Mouse (Mus musculus) liver, embryonic 14.5 days (tissue): ENCODE results near the gene Atp5e.

Source experiments
- CTCF ChIP-seq: IDR thresholded peaks from 2 replicates; pipeline ENCODE4 v1.5.1; 2016; ENCODE audit warnings: antibody characterized with exemption, low read depth, control low read depth
- EP300 ChIP-seq: IDR thresholded peaks from 2 replicates; pipeline ENCODE4 v1.6.1; 2016; ENCODE audit warnings: antibody characterized with exemption, low read depth

DNA sequence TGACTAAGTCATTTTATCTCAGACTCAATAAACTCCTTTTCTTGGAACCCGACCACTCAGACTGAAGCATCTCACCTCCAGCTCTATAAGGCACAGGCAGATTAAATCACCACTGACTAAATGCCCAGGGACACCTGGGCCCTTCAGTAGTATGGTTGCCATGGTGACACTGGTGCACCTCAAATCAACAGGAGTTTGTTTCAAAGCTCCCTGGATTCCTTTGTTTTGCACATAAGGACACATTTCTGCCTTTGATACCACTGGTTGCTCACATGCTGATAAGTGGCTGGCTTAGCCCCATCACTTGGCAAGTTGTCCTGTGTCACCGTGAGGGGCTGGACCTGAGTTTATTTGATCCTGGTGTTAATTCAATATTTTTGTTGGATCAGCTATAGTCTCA, 4.5 kb downstream of the Atp5e start:
- TF ChIP-seq CTCF (no peak), EP300 (no peak)
